Mouse (Mus musculus): ENCODE data around the gene Cmss1.
A peak's percentile ranks its signal among the peaks of the same experiment; 100 is the strongest.

Cmss1 gene

DNA sequence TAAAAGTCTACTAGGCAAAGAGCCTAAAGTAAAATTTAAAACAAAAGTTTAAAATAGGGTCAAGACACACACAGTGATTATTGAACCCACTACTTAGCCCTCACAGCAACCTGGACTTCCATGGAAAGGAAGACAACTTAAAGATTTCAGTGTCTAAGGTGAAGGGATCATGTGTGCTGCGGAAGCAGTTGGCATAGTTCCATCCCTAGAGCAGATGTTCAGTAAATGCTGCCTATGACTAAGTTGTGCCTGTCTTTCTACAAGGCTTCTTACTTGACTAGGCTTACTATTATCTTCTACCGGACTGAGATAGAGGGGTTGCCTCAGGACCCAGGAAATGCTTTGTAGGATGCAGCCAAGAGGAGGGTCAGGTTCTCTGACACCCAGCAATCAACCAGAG, 50.4 kb downstream of the Cmss1 start:
- no peak for DNase-seq

GRCm38 (mm10) chr16:57555667-57556066, 51.0 kb downstream of the Cmss1 start:
- no peak for DNase-seq

GRCm38 (mm10) chr16:57554886-57555400, 51.7 kb downstream of the Cmss1 start:
- DNase-seq = no peak

DNA sequence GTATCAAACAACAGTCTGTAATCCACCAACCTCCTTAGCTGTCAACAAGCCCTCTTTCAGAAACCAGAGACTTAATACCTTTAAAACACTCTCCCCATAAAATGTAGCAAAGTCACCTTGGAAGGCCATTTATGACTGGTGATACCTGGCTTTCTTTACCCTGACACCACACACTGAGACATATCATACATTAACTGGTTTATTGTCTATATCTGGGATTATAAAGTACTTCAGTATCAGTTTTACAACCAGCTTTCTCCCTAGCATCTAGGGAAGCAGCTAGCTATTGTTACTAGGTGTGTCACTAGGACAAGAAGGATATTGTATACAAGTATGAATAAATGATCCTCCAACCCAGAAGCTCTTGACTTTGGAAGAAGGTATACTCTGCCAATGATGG, 53.4 kb downstream of the Cmss1 start:
- no peak for DNase-seq

DNA sequence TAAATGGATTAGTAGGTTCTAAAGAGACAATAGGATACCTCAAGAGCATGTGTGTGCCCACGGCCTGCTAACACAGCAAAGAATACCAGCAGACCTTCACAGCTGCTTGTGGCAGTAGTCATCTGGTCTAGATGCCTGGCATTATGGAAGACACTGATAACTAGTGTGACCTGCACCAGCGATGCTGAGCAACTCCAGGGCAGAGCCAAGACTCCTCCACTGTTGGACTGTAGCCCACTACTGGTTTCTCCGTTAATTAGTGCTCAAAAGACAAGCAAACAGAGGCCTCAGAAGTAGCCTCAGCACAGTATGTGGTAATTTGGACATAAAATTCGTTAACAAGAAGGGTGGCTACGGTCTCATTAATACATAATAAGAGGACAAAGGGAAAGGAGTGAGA, 54.0 kb downstream of the Cmss1 start:
- no peak for DNase-seq

DNA sequence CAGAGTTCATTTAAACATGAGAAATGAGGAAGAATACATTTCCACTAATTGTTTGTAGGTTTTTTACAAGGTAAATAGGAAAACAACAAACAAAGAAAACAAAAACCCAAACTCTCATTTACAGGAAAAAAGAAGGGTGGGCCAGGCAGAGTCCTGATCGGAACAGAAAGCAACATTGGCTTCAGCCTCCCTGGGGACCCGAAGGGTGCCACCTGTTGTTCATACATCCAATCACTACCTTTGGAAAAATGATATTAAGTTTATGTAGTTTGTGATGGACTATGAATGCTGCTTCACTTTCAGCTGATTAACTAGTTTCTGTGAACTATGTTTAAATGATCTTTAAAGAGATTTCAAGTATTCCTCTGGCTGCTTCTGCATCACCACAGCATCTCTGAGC, 55.0 kb downstream of the Cmss1 start:
- DNase-seq = no peak

- DNase-seq = no peak
These were observed 55.8 kb downstream of the Cmss1 start for GRCm38 (mm10) chr16:57550817-57551216.

DNA sequence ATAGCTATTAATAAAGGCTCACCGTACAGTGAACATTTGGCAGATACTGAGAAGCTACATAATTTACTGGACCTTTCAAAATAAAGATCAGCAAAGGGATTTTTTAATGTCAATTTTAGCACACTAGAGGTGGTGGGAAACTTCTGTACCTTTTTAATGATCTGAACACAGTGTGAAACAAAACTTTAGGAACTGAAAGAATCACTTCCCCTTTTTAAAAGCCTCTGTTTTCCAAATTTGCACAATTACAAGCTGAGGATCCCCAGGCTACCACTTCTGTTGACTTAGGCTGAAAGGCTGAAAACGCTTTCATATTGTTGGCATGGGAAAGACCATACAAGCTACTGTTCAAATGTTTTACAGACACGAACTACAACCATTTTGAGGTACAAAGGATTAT, 56.6 kb downstream of the Cmss1 start:
- DNase-seq = no peak

- DNase-seq = peak; percentile 17 to 30
These were observed 57.3 kb downstream of the Cmss1 start for GRCm38 (mm10) chr16:57549061-57550037.

GRCm38 (mm10) chr16:57548608-57549007, 58.1 kb downstream of the Cmss1 start:
- no peak for DNase-seq

DNA sequence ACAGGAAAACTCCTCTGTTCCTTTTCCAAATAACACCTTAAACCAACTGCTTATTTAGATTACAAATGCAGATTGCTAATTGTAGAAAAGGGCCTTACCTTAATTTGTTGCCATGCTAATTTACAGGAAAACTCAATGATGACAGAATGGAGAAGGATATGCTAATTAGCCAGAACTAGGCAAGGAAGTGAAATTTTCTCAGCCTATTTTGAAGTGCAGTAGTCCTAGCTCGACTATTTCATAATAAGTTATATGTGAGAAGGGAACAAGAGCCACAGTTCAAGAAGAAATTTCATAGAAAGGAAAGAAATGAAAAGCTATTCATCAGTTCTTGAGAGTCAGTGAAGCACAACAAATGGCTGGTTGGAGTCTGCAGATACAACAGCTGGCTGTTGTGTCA, 60.3 kb downstream of the Cmss1 start:
- no peak for DNase-seq

DNA sequence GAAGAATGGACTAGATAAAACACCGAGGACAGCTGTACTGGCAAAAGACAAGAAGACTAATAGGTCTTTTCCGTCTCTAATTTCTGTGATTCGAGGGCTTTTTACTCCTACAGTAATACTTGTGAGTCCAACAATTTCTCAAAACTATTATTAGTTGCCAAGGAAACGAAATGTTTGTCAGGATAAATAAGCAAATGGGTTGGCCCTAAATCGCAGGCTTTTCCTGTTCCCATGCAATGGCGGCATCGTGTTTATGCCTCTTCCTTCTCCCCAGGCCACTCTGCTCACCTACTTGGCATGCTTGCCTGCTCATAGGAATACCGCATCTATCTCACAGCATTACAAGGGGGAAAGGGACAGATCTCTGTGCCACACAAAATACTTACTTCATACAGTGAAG, 62.2 kb downstream of the Cmss1 start:
- DNase-seq = no peak

- no peak for DNase-seq
These were observed 63.4 kb downstream of the Cmss1 start for GRCm38 (mm10) chr16:57543243-57543642.

GRCm38 (mm10) chr16:57536511-57536910, 70.2 kb downstream of the Cmss1 start:
- no peak for DNase-seq

GRCm38 (mm10) chr16:57534811-57535210, 71.9 kb downstream of the Cmss1 start:
- no peak for DNase-seq

GRCm38 (mm10) chr16:57534365-57534764, 72.3 kb downstream of the Cmss1 start:
- DNase-seq = no peak

- no peak for DNase-seq
These were observed 74.6 kb downstream of the Cmss1 start for GRCm38 (mm10) chr16:57532081-57532493.

GRCm38 (mm10) chr16:57530547-57530946, 76.1 kb downstream of the Cmss1 start:
- no peak for DNase-seq

- DNase-seq = no peak
These were observed 78.2 kb downstream of the Cmss1 start for GRCm38 (mm10) chr16:57528457-57528856.

GRCm38 (mm10) chr16:57526893-57527292, 79.8 kb downstream of the Cmss1 start:
- no peak for DNase-seq

DNA sequence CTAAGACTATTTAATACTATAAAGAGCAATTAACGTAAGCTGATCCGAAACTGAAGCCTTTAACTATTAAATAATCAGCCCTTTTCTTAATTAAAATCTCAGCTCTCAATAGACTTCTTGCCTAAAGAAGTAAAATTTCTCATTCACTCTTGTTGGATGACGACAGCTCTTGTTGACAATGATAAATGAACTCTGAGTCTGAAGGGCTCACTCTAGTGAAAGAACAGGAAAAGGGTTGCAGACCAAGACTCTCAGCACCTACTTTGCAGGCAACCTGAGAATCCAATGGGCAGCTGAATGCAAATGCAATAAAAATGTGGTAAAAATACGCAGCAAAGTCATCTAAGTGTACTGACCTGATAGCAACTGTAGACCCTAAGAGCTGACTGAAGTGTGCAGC, 81.2 kb downstream of the Cmss1 start:
- DNase-seq = no peak

GRCm38 (mm10) chr16:57525046-57525445, 81.6 kb downstream of the Cmss1 start:
- DNase-seq = no peak

GRCm38 (mm10) chr16:57515636-57516035, 91.0 kb downstream of the Cmss1 start:
- DNase-seq = no peak

DNA sequence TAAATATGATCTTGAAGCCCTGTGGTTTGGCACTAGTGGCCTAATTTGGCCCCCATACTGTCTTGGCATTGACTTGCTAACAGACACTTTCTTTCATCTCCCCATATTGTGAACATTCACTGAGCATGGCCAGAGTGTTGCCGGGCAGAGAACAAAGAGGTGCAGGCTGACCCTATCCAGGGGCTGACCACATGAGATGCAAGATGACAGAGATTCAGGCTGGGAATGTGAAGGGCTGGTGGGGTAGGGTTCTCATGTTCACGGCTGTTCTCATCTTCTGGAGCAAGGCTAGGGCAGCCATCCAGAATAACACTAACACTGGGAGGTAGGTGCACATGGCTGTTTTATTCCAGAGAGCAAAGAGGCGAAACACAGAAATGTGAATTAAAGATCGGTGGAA, 92.3 kb downstream of the Cmss1 start:
- DNase-seq = no peak

- DNase-seq = no peak
These were observed 93.1 kb downstream of the Cmss1 start for GRCm38 (mm10) chr16:57513562-57513961.
